Mouse (Mus musculus) erythroblast, adult 5-6 weeks (primary cell): Measurements from ENCODE around the gene Umad1. TPM values are rescaled to one million over a fixed set of nuclear protein-coding genes. Genes with fewer than 3 reads are reported as not detected.

Source experiments
- ATAC-seq: replicated peaks from 2 replicates; pipeline ENCODE4 v1.8.0; 2016; ENCODE audit warnings: moderate number of reproducible peaks, mild to moderate bottlenecking, moderate TSS enrichment, inconsistent platforms; ENCODE audit not compliant: poor library complexity, low FRiP score, severe bottlenecking
- total RNA-seq, 2 experiments: library from RNA; stranded (forward) in 1 of 2; stranded (reverse) in 1 of 2; fragments of 150-400 nt in 1 of 2; fragments of 200-764, 138-1000 nt in 1 of 2; gene quantifications; 2 replicates each; pipeline versions ENCODE4 v1.2.3 to v1.2.4; 2015 to 2017; ENCODE audit warnings: low replicate concordance in 2 of 2

Gene Umad1
- total RNA-seq, 2 experiments from 2014 or later = 1.8 to 6.5 TPM

GRCm38 (mm10) chr6:8495109-8495826 is 236.2 kb downstream of the Umad1 start:
- no peak for ATAC-seq

- ATAC-seq = no peak
These were observed 236.7 kb downstream of the Umad1 start for GRCm38 (mm10) chr6:8495827-8496222.

GRCm38 (mm10) chr6:8497234-8497867 is 238.3 kb downstream of the Umad1 start:
- ATAC-seq = no peak

- no peak for ATAC-seq
These were observed 238.8 kb downstream of the Umad1 start for GRCm38 (mm10) chr6:8497868-8498257.

DNA sequence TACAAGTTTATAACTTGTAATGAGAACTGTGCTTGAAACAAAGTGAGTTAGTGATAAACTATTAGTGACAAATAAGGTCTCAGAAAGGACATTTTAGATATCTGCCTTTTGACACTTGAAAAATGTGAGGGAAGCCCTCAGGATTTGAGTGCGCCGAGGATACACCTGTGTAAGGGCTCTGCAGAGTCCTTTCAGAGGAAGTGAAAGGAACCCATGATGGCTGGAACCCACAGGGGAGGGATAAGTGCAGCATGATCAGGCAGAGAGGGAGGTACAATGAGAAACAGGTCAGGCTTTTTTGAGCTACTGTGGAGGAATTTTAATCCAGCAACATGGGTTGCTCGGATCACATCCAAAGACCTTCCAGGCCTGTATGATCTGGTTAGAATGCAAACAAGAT is 239.9 kb downstream of the Umad1 start:
- no peak for ATAC-seq

GRCm38 (mm10) chr6:8503953-8504352 is 244.9 kb downstream of the Umad1 start:
- no peak for ATAC-seq

DNA sequence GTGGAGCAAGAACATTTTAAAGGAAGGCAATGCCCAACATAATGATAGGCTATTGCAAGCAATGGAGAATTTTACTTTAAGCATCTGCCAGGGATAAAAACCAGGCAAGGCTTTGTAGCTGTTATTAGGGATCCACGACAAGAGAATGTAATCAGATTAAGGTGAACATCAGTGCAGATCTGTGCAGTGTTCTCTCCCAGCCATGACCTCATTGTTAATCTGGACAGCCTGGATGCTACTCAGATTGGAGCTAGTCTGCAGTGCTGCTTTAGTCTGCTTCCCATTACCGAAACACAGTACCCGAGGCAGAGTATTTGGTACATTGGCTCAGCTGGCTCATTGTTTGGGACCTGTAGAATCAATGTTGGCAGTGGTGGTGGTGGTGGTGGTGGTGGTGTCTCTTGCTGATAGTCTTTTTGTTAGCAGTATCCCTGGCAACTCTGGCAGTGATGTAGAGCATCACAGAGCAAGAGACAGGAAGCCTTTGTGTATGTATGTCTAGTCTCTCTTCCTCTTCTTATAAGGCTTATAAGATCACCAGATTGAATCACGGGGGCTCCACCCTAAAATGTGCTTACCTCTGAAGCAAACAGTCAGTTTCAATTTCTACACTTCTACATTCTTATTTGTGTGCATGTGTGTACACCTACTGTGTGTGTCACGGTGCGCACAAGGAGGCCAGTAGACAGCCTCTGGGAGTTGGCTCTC is 245.6 kb downstream of the Umad1 start:
- no peak for ATAC-seq

DNA sequence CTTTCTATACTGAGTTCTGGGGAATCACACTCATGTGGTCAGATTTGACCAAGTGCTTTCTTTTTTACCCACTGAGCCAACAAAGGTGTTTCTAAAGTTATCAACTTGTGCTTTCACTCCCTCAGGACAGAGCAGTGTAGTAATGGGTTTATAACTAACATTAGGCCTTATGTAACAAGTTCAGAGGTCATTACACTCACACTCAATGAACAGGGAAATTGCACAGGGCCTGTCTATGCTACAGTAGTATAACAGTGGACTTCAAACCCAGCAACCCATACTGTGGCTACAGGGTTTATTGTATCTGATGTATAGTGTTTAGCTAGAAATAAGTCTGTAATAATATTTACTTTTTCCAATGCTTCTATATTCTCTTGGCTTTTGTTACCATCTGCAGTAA is 247.5 kb downstream of the Umad1 start:
- ATAC-seq = no peak

Other genes with a start within 250 kb of the Umad1 start
- gene Col28a1, start 66.7 kb upstream of the Umad1 start, total RNA-seq (2015; ENCODE audit: low replicate concordance) = not detected in 2 replicates
- not detected in 2 replicates for gene Col28a1, start 66.7 kb upstream of the Umad1 start, total RNA-seq (2017; ENCODE audit: low replicate concordance)
- 4.6 and 4.8 TPM in 2 replicates for gene Mios, start 50.1 kb upstream of the Umad1 start, total RNA-seq (2015; ENCODE audit: low replicate concordance)
- 5.6 and 6.7 TPM in 2 replicates for gene Mios, start 50.1 kb upstream of the Umad1 start, total RNA-seq (2017; ENCODE audit: low replicate concordance)
- 39.5 and 71.1 TPM in 2 replicates for gene Rpa3, start 115 bp upstream of the Umad1 start, total RNA-seq (2015; ENCODE audit: low replicate concordance)
- 22.0 and 38.3 TPM in 2 replicates for gene Rpa3, start 115 bp upstream of the Umad1 start, total RNA-seq (2017; ENCODE audit: low replicate concordance)
- 2.7 and 6.7 TPM in 2 replicates for gene Gm45062, start 162 bp downstream of the Umad1 start, total RNA-seq (2015; ENCODE audit: low replicate concordance)
- gene Gm45062, start 162 bp downstream of the Umad1 start, total RNA-seq (2017; ENCODE audit: low replicate concordance) = 1.5 and 4.1 TPM in 2 replicates